Mouse (Mus musculus): ENCODE data around the gene Ddi2.

The Ddi2 gene

GRCm38 (mm10) chr4:141654509-141654908, 68.7 kb downstream of the Ddi2 start:
- H3K36me3 ChIP-seq (ENCODE audit: insufficient read depth, low read length), result peaks cover 3% of the 10 kb centered on the region; the same call in 1 of the 2 replicates
- H3K4me3 ChIP-seq (replicated peaks; ENCODE audit: low read length), result no peak overlapping the region
- peaks cover 25% of the 10 kb centered on the region for H3K4me1 ChIP-seq (replicated peaks; ENCODE audit: low read depth, low read length)
- TF ChIP-seq POU5F1 (IDR thresholded peaks at IDR 0.05; ENCODE audit: borderline replicate concordance, low read length) (no peak), NANOG (IDR thresholded peaks at IDR 0.05; ENCODE audit: borderline replicate concordance, low read length) (no peak), CTCF (conservative IDR thresholded peaks at IDR 0.05; ENCODE audit: low read length) (no peak)
- H3K9me3 ChIP-seq (ENCODE audit: low read length), result no peaks in the 10 kb centered on the region
- no peaks in the 10 kb centered on the region for H3K27me3 ChIP-seq (ENCODE audit: insufficient read depth, low read length)

DNA sequence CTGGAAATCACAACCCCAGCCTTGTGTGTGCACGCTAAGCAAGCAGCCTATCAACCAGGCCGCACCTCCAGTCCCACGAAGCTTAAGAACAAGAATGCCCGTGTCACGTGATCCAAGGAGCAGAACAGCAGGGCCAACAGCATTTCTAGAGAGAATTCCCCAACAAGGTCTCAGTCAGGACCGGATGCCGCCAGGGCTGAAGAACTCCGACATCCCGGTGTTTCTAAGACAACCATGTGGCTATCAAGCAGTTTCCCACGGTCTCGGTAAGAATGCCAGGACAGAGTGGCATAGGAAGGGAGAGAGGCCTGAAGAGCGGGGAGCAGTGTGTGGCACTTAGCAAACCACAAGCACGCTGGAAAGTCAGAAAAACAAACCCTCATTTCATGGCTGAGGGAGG, 69.4 kb downstream of the Ddi2 start:
- H3K9me3 ChIP-seq (ENCODE audit: low read length), result no peaks in the 10 kb centered on the region
- no peaks in the 10 kb centered on the region for H3K27me3 ChIP-seq (ENCODE audit: insufficient read depth, low read length)
- peaks cover 23% of the 10 kb centered on the region for H3K4me1 ChIP-seq (replicated peaks; ENCODE audit: low read depth, low read length)
- H3K36me3 ChIP-seq (ENCODE audit: insufficient read depth, low read length), result no peaks in the 10 kb centered on the region; the same call in 1 of the 2 replicates
- TF ChIP-seq NANOG (IDR thresholded peaks at IDR 0.05; ENCODE audit: borderline replicate concordance, low read length) (no peak), CTCF (conservative IDR thresholded peaks at IDR 0.05; ENCODE audit: low read length) (no peak), POU5F1 (IDR thresholded peaks at IDR 0.05; ENCODE audit: borderline replicate concordance, low read length) (no peak)
- no peak overlapping the region for H3K4me3 ChIP-seq (replicated peaks; ENCODE audit: low read length)

DNA sequence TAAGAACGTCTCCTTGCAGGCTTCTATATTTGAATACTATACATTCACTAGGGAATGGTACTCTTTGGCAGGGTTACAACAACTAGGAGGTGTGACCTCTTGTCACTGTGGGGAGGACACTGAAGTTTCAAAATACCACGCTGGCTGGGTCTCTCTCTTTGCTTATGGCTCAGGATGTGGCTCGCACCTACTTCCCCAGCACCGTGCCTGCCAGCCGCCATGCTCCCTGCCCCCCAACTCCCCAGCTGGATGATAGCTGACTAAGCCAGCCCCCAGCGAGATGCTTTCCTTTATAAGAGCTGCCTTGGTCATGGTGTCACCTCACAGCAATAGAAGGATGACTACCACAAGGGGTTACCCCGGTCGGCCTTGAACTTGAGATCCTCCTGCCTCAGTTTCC, 70.2 kb downstream of the Ddi2 start:
- H3K4me1 ChIP-seq (replicated peaks; ENCODE audit: low read depth, low read length), result peaks cover 23% of the 10 kb centered on the region
- H3K27me3 ChIP-seq (ENCODE audit: insufficient read depth, low read length), result no peaks in the 10 kb centered on the region
- TF ChIP-seq CTCF (conservative IDR thresholded peaks at IDR 0.05; ENCODE audit: low read length) (no peak), POU5F1 (IDR thresholded peaks at IDR 0.05; ENCODE audit: borderline replicate concordance, low read length) (no peak), NANOG (IDR thresholded peaks at IDR 0.05; ENCODE audit: borderline replicate concordance, low read length) (no peak)

GRCm38 (mm10) chr4:141651944-141652343, 71.3 kb downstream of the Ddi2 start:
- H3K36me3 ChIP-seq (ENCODE audit: insufficient read depth, low read length), result no peaks in the 10 kb centered on the region
- H3K4me1 ChIP-seq (replicated peaks; ENCODE audit: low read depth, low read length), result peaks cover 23% of the 10 kb centered on the region
- TF ChIP-seq POU5F1 (IDR thresholded peaks at IDR 0.05; ENCODE audit: borderline replicate concordance, low read length), result no peak
- H3K4me3 ChIP-seq (replicated peaks; ENCODE audit: low read length), result peak overlapping the region; percentile 33; the same call in 1 of the 2 replicates
- H3K9me3 ChIP-seq (ENCODE audit: low read length), result no peaks in the 10 kb centered on the region
- no peaks in the 10 kb centered on the region for H3K27me3 ChIP-seq (ENCODE audit: insufficient read depth, low read length)

More for the DNA sequence above, 70.2 kb downstream of the Ddi2 start:
- no peaks in the 10 kb centered on the region; the same call in 1 of the 2 replicates for H3K36me3 ChIP-seq (ENCODE audit: insufficient read depth, low read length)
- no peak overlapping the region for H3K4me3 ChIP-seq (replicated peaks; ENCODE audit: low read length)
- no peaks in the 10 kb centered on the region for H3K9me3 ChIP-seq (ENCODE audit: low read length)

GRCm38 (mm10) chr4:141651286-141651685, 71.9 kb downstream of the Ddi2 start:
- Histone ChIP-seq H3K9me3 (ENCODE audit: low read length) (no peaks in the 10 kb centered on the region), H3K27me3 (ENCODE audit: insufficient read depth, low read length) (no peaks in the 10 kb centered on the region), H3K36me3 (ENCODE audit: insufficient read depth, low read length) (no peaks in the 10 kb centered on the region), H3K4me3 (replicated peaks; ENCODE audit: low read length) (no peak overlapping the region), H3K4me1 (replicated peaks; ENCODE audit: low read depth, low read length) (peaks cover 22% of the 10 kb centered on the region)
- TF ChIP-seq POU5F1 (IDR thresholded peaks at IDR 0.05; ENCODE audit: borderline replicate concordance, low read length), result no peak
- TF ChIP-seq CTCF (conservative IDR thresholded peaks at IDR 0.05; ENCODE audit: low read length), result no peak
- TF ChIP-seq NANOG (IDR thresholded peaks at IDR 0.05; ENCODE audit: borderline replicate concordance, low read length), result no peak

- Histone ChIP-seq H3K9me3 (ENCODE audit: low read length) (no peaks in the 10 kb centered on the region), H3K4me3 (replicated peaks; ENCODE audit: low read length) (no peak overlapping the region), H3K27me3 (ENCODE audit: insufficient read depth, low read length) (no peaks in the 10 kb centered on the region), H3K4me1 (replicated peaks; ENCODE audit: low read depth, low read length) (peaks cover 15% of the 10 kb centered on the region), H3K36me3 (ENCODE audit: insufficient read depth, low read length) (no peaks in the 10 kb centered on the region)
- no peak for TF ChIP-seq CTCF (conservative IDR thresholded peaks at IDR 0.05; ENCODE audit: low read length)
- TF ChIP-seq POU5F1 (IDR thresholded peaks at IDR 0.05; ENCODE audit: borderline replicate concordance, low read length), result no peak
- TF ChIP-seq NANOG (IDR thresholded peaks at IDR 0.05; ENCODE audit: borderline replicate concordance, low read length), result no peak
Measured at GRCm38 (mm10) chr4:141649244-141649643, 74.0 kb downstream of the Ddi2 start.

- Histone ChIP-seq H3K4me3 (replicated peaks; ENCODE audit: low read length) (no peak overlapping the region), H3K9me3 (ENCODE audit: low read length) (no peaks in the 10 kb centered on the region), H3K27me3 (ENCODE audit: insufficient read depth, low read length) (no peaks in the 10 kb centered on the region), H3K4me1 (replicated peaks; ENCODE audit: low read depth, low read length) (peaks cover 18% of the 10 kb centered on the region), H3K36me3 (ENCODE audit: insufficient read depth, low read length) (no peaks in the 10 kb centered on the region)
- TF ChIP-seq POU5F1 (IDR thresholded peaks at IDR 0.05; ENCODE audit: borderline replicate concordance, low read length) (no peak), CTCF (conservative IDR thresholded peaks at IDR 0.05; ENCODE audit: low read length) (no peak), NANOG (IDR thresholded peaks at IDR 0.05; ENCODE audit: borderline replicate concordance, low read length) (no peak)
Measured at GRCm38 (mm10) chr4:141648262-141648661, 75.0 kb downstream of the Ddi2 start.

DNA sequence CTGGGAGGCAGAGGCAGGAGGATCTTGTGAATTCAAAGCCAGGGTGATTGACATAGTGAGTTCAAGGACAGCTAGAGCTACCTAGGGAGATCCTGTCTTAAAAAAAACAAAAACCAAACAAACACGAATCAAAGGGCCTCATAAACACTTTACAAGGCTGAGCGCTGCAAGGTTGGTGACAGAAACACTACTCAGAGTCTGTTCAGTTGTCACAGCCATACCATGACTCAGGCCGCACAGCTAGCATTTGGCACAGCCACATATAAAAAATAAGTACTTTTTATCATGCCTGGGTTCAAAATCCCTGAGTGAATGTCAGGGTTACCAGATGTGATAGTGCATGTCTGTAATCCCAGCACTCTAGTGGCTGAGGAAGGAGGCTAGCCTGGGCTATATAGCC, 76.0 kb downstream of the Ddi2 start:
- H3K27me3 ChIP-seq (ENCODE audit: insufficient read depth, low read length), result no peaks in the 10 kb centered on the region

DNA sequence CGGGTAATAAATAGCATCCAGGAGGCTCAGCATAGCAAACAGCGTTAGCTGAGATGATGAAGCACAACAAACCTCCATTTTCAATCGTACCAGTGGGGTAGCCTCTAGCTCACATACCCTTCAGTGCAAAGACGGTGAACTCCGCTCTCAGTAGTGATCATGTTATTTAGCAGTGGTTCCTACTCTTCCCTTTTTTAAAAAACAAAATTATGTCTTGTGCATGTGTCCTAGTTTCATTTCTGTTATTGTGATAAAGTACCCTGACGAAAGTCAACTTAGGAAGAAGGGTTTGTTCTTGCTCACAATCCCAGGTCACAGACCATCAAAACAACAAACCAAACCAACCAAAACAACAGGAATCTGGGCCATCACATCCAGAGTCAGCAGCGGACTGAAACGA, 77.2 kb downstream of the Ddi2 start:
- H3K9me3 ChIP-seq (ENCODE audit: low read length), result no peaks in the 10 kb centered on the region
- TF ChIP-seq NANOG (IDR thresholded peaks at IDR 0.05; ENCODE audit: borderline replicate concordance, low read length) (no peak), POU5F1 (IDR thresholded peaks at IDR 0.05; ENCODE audit: borderline replicate concordance, low read length) (no peak), CTCF (conservative IDR thresholded peaks at IDR 0.05; ENCODE audit: low read length) (no peak)
- no peaks in the 10 kb centered on the region for H3K27me3 ChIP-seq (ENCODE audit: insufficient read depth, low read length)
- 0 out of 2 replicates have a peak, but pooled peaks cover 3% of the 10 kb centered on the region for H3K36me3 ChIP-seq (ENCODE audit: insufficient read depth, low read length)
- H3K4me1 ChIP-seq (replicated peaks; ENCODE audit: low read depth, low read length), result peaks cover 21% of the 10 kb centered on the region
- no peak overlapping the region for H3K4me3 ChIP-seq (replicated peaks; ENCODE audit: low read length)

More for the DNA sequence above, 76.0 kb downstream of the Ddi2 start:
- Histone ChIP-seq H3K4me3 (replicated peaks; ENCODE audit: low read length) (no peak overlapping the region), H3K9me3 (ENCODE audit: low read length) (no peaks in the 10 kb centered on the region), H3K36me3 (ENCODE audit: insufficient read depth, low read length) (no peaks in the 10 kb centered on the region), H3K4me1 (replicated peaks; ENCODE audit: low read depth, low read length) (peaks cover 20% of the 10 kb centered on the region)
- TF ChIP-seq POU5F1 (IDR thresholded peaks at IDR 0.05; ENCODE audit: borderline replicate concordance, low read length) (no peak), CTCF (conservative IDR thresholded peaks at IDR 0.05; ENCODE audit: low read length) (no peak), NANOG (IDR thresholded peaks at IDR 0.05; ENCODE audit: borderline replicate concordance, low read length) (no peak)

All from E14TG2a.4 (cell line).